Mouse (Mus musculus): ENCODE data around the gene Ptprm.

DNA sequence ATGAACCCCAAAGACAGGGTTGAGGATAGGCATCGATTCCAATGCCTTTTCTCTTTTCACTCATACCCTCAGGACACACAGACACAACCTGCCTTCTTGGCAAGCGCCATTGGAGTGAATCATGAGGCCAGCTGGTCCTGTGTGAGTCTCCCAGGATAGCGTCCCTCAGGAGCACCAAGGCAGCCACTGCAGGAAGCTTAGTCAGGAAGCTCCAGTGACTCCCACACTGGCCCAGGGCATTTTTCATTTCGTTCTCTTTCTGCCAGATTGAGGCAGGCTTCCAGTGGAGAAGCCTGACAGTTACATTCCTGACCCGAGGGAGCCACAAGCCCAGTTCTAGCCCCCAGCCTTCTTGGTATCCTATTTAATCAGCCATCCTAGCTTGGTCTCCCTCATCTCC is 393.3 kb downstream of the Ptprm start:
- no peak for TF ChIP-seq POLR2A (IDR thresholded peaks at IDR 0.05; ENCODE audit: control insufficient read depth, low read depth, low read length)
- TF ChIP-seq CTCF (IDR thresholded peaks at IDR 0.05; ENCODE audit: control insufficient read depth, insufficient read depth, insufficient replicate concordance, low read depth, low read length), result no peak
